Mouse (Mus musculus) adrenal gland (tissue): ENCODE data around the gene Per1.

Experiments
- intact Hi-C: fragments of 180-260 bp; cut with DNase I; formaldehyde crosslinking; loops from one replicate; pipeline ENCODE4 v1.15.1; 2025
- long read RNA-seq, 2 experiments: library from polyadenylated mRNA; unstranded; transcript quantifications; one replicate each; pipeline ENCODE4 v2.0.0; 2020; ENCODE audit warnings: borderline replicate concordance in 1 of 2; ENCODE audit not compliant: insufficient replicate concordance in 1 of 2

Gene Per1
- long read RNA-seq, experiment 1, partial matches to known transcripts, result 1 of 3 reads
- long read RNA-seq, experiment 1, other reads (novel, unspliced or antisense), result 2 of 3 reads
- long read RNA-seq, experiment 2, partial matches to known transcripts, result 5 of 5 reads
- long read RNA-seq, experiment 2, other reads (novel, unspliced or antisense), result 0 of 5 reads

GRCm38 (mm10) chr11:69094697-69095429, at the start of gene Per1:
Gene Per1, plus strand, starts transcription at chr11:69095217.
- intact Hi-C loops, result loop anchor here (10.0 kb wide), 1 partner anchor 320 kb away; the partner anchor contains the start of gene Kdm6b

GRCm38 (mm10) chr11:69045531-69046394, 49.3 kb upstream of the Per1 start, which contains the start of gene Aurkb:
Gene Aurkb, plus strand, starts transcription at chr11:69045647.
- intact Hi-C loops, result no loop called here

- intact Hi-C loops, result no loop called here
Measured at GRCm38 (mm10) chr11:69046395-69046774, 48.6 kb upstream of the Per1 start.

GRCm38 (mm10) chr11:69047592-69047991, 47.4 kb upstream of the Per1 start:
- intact Hi-C loops, result no loop called here

- intact Hi-C loops, result no loop called here
Measured at GRCm38 (mm10) chr11:69048151-69048550, 46.9 kb upstream of the Per1 start.

GRCm38 (mm10) chr11:69050748-69051147, 44.3 kb upstream of the Per1 start:
- intact Hi-C loops, result no loop called here

- intact Hi-C loops, result no loop called here
Measured at GRCm38 (mm10) chr11:69051771-69052170, 43.2 kb upstream of the Per1 start.

- intact Hi-C loops, result no loop called here
Measured at GRCm38 (mm10) chr11:69052824-69053421, 42.1 kb upstream of the Per1 start.

GRCm38 (mm10) chr11:69053848-69054247, 41.2 kb upstream of the Per1 start:
- intact Hi-C loops, result no loop called here

- intact Hi-C loops, result no loop called here
Measured at GRCm38 (mm10) chr11:69058265-69058664, 36.8 kb upstream of the Per1 start.

- intact Hi-C loops, result no loop called here
Measured at GRCm38 (mm10) chr11:69058729-69059356, 36.2 kb upstream of the Per1 start.

- intact Hi-C loops, result no loop called here
Measured at GRCm38 (mm10) chr11:69059357-69059974, 35.6 kb upstream of the Per1 start, which contains the start of gene Borcs6. Gene Borcs6, plus strand, starts transcription at chr11:69059717.

GRCm38 (mm10) chr11:69059975-69060411, 35.0 kb upstream of the Per1 start:
- intact Hi-C loops, result no loop called here

- intact Hi-C loops, result no loop called here
Measured at GRCm38 (mm10) chr11:69060448-69061254, 34.4 kb upstream of the Per1 start.

GRCm38 (mm10) chr11:69061255-69061912, 33.6 kb upstream of the Per1 start:
- intact Hi-C loops, result no loop called here

- intact Hi-C loops, result no loop called here
Measured at GRCm38 (mm10) chr11:69062194-69062760, 32.7 kb upstream of the Per1 start.

GRCm38 (mm10) chr11:69062761-69063224, 32.2 kb upstream of the Per1 start:
- intact Hi-C loops, result loop anchor here (1.0 kb wide), 2 partner anchors 21 to 56 kb away; no protein-coding TSS in a partner anchor
